Mouse (Mus musculus) liver, adult 2 months (tissue): ENCODE data around the gene Fbxo7.
A peak's percentile ranks its signal among the peaks of the same experiment; 100 is the strongest.

Experiments used
- CTCF ChIP-seq: fragments of 200-500 bp; IDR thresholded peaks from 2 replicates; pipeline ENCODE4 v1.5.1; 2011; ENCODE audit warnings: low read depth, low read length, control low read depth
- POLR2A ChIP-seq: fragments of 200-500 bp; IDR thresholded peaks from 2 replicates; pipeline ENCODE4 v1.6.1; 2011; ENCODE audit warnings: low read length, control low read depth; ENCODE audit not compliant: insufficient read depth; ENCODE audit errors: extremely low read depth

DNA sequence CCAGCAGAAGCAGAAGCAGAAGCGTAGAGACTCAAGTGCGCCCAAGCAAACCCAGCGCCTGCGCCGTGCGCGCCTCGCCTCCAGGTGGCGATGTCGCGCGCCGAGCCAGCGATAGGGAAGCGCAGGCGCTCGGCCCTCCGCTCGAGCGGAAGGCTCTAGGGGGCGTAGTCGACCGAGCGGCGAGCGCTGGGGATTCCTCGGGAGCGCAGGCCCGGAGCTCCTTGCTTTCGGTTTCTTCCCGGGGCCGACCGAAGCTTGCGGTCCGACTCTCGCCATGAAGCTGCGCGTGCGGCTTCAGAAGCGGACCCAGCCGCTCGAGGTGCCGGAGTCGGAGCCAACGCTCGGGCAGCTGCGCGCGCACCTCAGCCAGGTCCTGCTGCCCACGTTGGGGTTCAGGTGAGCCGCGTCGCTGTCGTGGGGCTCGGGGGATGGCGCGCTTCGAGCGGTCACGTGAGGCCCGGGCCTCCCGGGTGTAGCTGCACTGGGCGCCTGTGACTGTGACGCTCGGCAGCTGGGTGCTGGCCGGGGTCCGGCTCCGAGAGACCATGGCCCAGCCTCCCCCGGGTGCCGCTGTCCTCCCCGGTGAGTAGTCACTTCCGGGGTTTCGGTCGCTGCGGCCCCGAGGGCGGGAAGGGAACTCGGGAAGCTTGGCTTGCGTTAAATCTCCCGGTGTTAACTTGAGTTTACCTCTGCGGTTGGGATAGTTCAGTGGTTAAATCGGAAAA, at the start of gene Fbxo7:
- TF ChIP-seq CTCF (peak; percentile 92), POLR2A (peak; percentile 60; the same call in 1 of the 2 replicates)
